Mouse (Mus musculus) stomach, embryonic 14.5 days (tissue): Measurements from ENCODE around the gene Igfbp3. TPM values are rescaled to one million over a fixed set of nuclear protein-coding genes. Genes with fewer than 3 reads are reported as not detected.
"Not testable (repeated sequence)": the region's sequence is repeated elsewhere in the genome, so short reads cannot be mapped to it uniquely, and the experiment has no call there.

Experiments used
- ATAC-seq: fragments of 200-750 bp; cut with Nextera tagmentation; 2 replicates; pipeline ENCODE4 v1.8.0; 2017; ENCODE audit warnings: low read depth, moderate TSS enrichment; ENCODE audit not compliant: insufficient number of reproducible peaks, insufficient read depth, low FRiP score
- H3K27ac ChIP-seq: fragments of 300-500 bp; sonication (generic); 2 replicates; pipeline ENCODE4 v1.5.1; 2014; ENCODE audit warnings: mild to moderate bottlenecking, low read length, moderate library complexity, mixed read lengths
- H3K27me3 ChIP-seq: fragments of 300-500 bp; sonication (generic); 2 replicates; pipeline ENCODE4 v1.6.1; 2014; ENCODE audit warnings: low read length, control low read depth, mixed read lengths; ENCODE audit not compliant: control insufficient read depth, insufficient read depth
- H3K36me3 ChIP-seq: fragments of 300-500 bp; sonication (generic); 2 replicates; pipeline ENCODE4 v1.6.1; 2014; ENCODE audit warnings: mild to moderate bottlenecking, control low read depth, low read length, moderate library complexity, mixed read lengths; ENCODE audit not compliant: control insufficient read depth, insufficient read depth
- H3K4me1 ChIP-seq: fragments of 300-500 bp; sonication (generic); 2 replicates; pipeline ENCODE4 v1.6.1; 2014; ENCODE audit warnings: low read length, control low read depth, mixed read lengths; ENCODE audit not compliant: control insufficient read depth, insufficient read depth
- H3K4me2 ChIP-seq: fragments of 300-500 bp; sonication (generic); replicated peaks from 2 replicates; pipeline ENCODE4 v1.6.1; 2014; ENCODE audit warnings: low read depth, low read length, control low read depth
- H3K4me3 ChIP-seq: fragments of 300-500 bp; sonication (generic); 2 replicates; pipeline ENCODE4 v1.5.1; 2014; ENCODE audit warnings: low read depth, low read length, control low read depth
- H3K9ac ChIP-seq: fragments of 300-500 bp; sonication (generic); replicated peaks from 2 replicates; pipeline ENCODE4 v1.6.1; 2014; ENCODE audit warnings: low read depth, mild to moderate bottlenecking, control low read depth, low read length, moderate library complexity, mixed read lengths
- H3K9me3 ChIP-seq: fragments of 300-500 bp; sonication (generic); 2 replicates; pipeline ENCODE4 v1.6.1; 2016; ENCODE audit warnings: low read depth, low read length, control low read depth; ENCODE audit not compliant: control insufficient read depth
- WGBS: fragments of 180-500 bp; shearing (Covaris S2); extraction: QIAGEN DNeasy Blood & Tissue Kit; methylation state at CpG from one replicate; pipeline ENCODE4 v1.1.7; 2014; 5-methylcytosine and 5-hydroxymethylcytosine counted together
- polyA plus RNA-seq: library from polyadenylated mRNA; unstranded; fragments of >200 nt; fragmentation: Nextera tagmentation; extraction: Ambion mirVana; gene quantifications from 2 replicates; pipeline ENCODE4 v1.2.1, GENCODE M21; 2014

Gene Igfbp3
- polyA plus RNA-seq, 1 experiment from 2014 or later = 49.9 TPM

DNA sequence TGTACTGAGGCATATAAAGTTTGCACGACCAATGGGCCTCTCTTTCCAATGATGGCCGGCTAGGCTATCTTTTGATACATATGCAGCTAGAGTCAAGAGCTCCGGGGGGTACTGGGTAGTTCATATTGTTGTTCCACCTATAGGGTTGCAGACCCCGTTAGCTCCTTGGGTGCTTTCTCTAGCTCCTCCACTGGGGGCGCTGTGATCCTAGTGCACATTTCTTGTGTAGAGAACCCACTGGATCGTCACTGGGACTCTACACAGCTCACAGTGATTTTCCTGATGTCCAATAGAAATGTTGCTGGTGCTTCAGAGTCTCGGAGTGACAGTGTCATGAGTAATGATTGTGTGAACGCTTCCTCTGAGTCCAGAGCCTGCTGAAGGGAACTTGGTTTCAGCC, 8.1 kb upstream of the Igfbp3 start:
- H3K4me1 ChIP-seq, H3K27ac ChIP-seq, H3K9ac ChIP-seq, H3K27me3 ChIP-seq, ATAC-seq, H3K9me3 ChIP-seq, H3K4me2 ChIP-seq, H3K4me3 ChIP-seq, H3K36me3 ChIP-seq: not testable (repeated sequence)
- 75% methylated on average over 8 of the region's 8 CpGs for WGBS

DNA sequence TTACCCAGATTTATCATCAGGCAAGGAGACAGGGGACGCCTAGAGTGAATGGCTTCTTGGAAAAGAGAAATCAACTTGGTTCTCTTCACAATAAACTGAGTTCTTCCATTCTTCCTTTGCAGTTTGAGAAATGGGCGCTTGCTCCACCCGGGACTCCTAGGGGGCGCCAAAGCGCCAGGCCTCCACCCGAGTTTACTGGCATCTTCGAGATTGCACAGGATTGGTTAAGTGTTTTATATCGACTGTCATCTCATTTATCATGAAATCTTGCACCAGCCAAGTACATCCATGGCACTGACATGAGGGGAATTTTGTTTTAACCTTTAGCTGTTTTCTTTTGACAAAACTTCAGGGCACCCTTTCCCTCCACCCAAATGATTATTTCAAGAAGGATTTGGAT, 2.0 kb upstream of the Igfbp3 start:
- no peak overlapping the region for H3K4me2 ChIP-seq
- H3K9ac ChIP-seq = no peak overlapping the region
- H3K4me3 ChIP-seq = no peak overlapping the region
- H3K27me3 ChIP-seq = peaks cover 8% of the 10 kb centered on the region; the same call in 1 of the 2 replicates
- no peaks in the 10 kb centered on the region for H3K36me3 ChIP-seq
- no peaks in the 10 kb centered on the region for H3K9me3 ChIP-seq
- 15% methylated on average over 8 of the region's 8 CpGs for WGBS
- no peak overlapping the region for H3K27ac ChIP-seq
- no peak for ATAC-seq
- peaks cover 10% of the 10 kb centered on the region; the same call in 1 of the 2 replicates for H3K4me1 ChIP-seq

DNA sequence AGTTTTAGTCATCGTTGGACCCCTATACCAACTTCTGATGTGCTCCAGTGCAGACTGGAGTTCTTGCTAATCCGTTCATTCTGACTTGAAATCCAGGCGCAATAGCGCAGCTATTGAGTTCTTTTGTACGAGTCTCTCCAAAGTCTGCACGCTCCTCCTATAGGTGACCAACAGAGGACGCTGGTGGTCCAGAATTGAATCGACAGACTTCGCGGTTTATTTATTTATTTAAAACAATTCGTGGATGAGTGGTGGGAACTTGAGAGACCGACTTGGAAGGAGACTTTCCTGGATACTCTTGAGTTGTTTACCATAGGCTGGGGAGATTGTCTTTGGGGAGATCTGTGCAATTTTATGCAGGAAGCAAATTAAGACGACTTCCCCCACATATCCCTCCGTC, 1.0 kb upstream of the Igfbp3 start:
- Histone ChIP-seq H3K27me3 (peaks cover 8% of the 10 kb centered on the region; the same call in 1 of the 2 replicates), H3K4me2 (peak overlapping the region; percentile 85), H3K27ac (no peak overlapping the region), H3K4me3 (no peak overlapping the region; the same call in 1 of the 2 replicates), H3K4me1 (peaks cover 10% of the 10 kb centered on the region; the same call in 1 of the 2 replicates), H3K9me3 (no peaks in the 10 kb centered on the region), H3K9ac (no peak overlapping the region), H3K36me3 (no peaks in the 10 kb centered on the region)
- no peak for ATAC-seq
- WGBS = 5% methylated on average over 14 of the region's 14 CpGs

DNA sequence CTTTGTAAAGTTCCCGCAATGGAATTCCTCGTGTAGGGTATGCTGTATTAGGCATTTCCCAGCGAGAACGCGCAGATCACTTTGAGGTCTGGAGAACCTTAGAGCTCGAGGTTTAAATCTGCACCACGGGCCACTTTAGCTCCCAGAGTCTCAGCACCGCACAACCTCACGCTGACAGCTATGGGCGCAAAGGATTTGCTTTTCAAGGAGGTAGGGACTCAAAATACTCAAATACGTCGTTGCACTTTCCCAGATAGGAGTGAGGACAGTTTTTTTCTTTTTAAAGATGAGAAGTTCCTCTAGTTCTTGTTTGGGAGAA, 578 bp upstream of the Igfbp3 start:
- no peak for ATAC-seq
- H3K9ac ChIP-seq = no peak overlapping the region
- WGBS = 2% methylated on average over 12 of the region's 12 CpGs
- 0 out of 2 replicates have a peak, but pooled peaks cover under 1% of the 10 kb centered on the region for H3K36me3 ChIP-seq
- peaks cover 8% of the 10 kb centered on the region; the same call in 1 of the 2 replicates for H3K27me3 ChIP-seq
- H3K27ac ChIP-seq = no peak overlapping the region
- peaks cover 10% of the 10 kb centered on the region; the same call in 1 of the 2 replicates for H3K4me1 ChIP-seq
- H3K9me3 ChIP-seq = no peaks in the 10 kb centered on the region
- H3K4me2 ChIP-seq = peak overlapping the region; percentile 85
- H3K4me3 ChIP-seq = peak overlapping the region; percentile 56

DNA sequence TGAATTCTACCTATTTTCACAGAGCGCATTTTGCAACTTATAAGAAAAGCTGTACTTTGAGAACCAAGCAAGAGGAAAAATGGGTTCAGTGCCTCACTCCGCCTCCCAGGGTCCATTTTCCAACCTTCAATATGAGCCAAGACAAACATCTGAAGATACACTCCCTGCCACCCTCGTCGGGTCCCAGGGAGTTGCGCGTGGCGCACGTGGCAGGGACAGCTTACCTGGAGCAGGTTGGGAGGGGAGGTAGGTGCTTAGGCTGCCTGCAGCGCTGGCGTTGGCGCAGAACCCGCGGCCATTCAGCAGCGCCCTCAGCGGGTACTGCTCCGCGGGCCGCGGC, 592 bp downstream of the Igfbp3 start:
- H3K4me2 ChIP-seq = peak overlapping the region; percentile 85
- 3% methylated on average over 19 of the region's 19 CpGs for WGBS
- H3K4me3 ChIP-seq = peak overlapping the region; percentile 56
- no peaks in the 10 kb centered on the region for H3K9me3 ChIP-seq
- H3K9ac ChIP-seq = peak overlapping the region; percentile 42; the same call in 1 of the 2 replicates
- no peak for ATAC-seq
- H3K4me1 ChIP-seq = peaks cover 10% of the 10 kb centered on the region; the same call in 1 of the 2 replicates
- peaks cover 8% of the 10 kb centered on the region; the same call in 1 of the 2 replicates for H3K27me3 ChIP-seq
- H3K36me3 ChIP-seq = peaks cover 6% of the 10 kb centered on the region; the same call in 1 of the 2 replicates
- H3K27ac ChIP-seq = no peak overlapping the region

DNA sequence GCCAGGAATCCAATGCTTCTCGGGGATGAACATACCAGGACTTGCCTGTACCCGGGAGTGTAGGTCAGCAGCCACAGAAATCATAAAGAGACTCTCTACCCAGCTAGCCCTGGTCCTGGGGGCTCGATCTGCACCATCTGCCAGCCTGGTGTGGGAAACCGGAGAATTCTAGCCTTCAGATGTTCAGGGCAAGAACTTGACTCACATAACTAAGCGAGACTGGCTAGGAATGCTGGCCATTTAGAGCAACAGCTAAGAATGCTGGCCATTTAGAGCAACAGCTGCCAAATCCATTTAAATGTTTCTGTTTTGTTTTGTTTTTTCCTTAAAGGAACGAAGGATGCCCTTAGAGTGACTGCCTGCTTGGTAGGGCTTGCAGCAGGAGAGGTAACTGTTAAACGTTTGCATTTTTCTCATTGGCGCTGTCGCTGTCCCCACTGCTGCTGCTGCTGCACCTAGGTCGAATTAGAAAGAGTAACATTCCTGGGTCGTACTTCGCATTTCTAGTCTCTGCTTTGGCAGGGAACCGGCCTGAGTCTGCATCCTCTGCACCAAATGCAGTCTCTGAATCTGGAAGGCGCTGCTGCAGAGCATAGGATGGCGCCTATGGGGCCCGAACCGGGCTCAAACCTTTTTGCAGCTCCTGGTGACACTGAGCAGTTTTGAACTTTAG, 1.5 kb downstream of the Igfbp3 start:
- peaks cover 6% of the 10 kb centered on the region; the same call in 1 of the 2 replicates for H3K36me3 ChIP-seq
- ATAC-seq = no peak
- peak overlapping the region; percentile 85 for H3K4me2 ChIP-seq
- H3K27me3 ChIP-seq = peaks cover 8% of the 10 kb centered on the region; the same call in 1 of the 2 replicates
- H3K27ac ChIP-seq = no peak overlapping the region
- 17% methylated on average over 17 of the region's 17 CpGs for WGBS
- H3K4me3 ChIP-seq = peak overlapping the region; percentile 56
- no peak overlapping the region for H3K9ac ChIP-seq
- no peaks in the 10 kb centered on the region for H3K9me3 ChIP-seq
- H3K4me1 ChIP-seq = peaks cover 10% of the 10 kb centered on the region; the same call in 1 of the 2 replicates

DNA sequence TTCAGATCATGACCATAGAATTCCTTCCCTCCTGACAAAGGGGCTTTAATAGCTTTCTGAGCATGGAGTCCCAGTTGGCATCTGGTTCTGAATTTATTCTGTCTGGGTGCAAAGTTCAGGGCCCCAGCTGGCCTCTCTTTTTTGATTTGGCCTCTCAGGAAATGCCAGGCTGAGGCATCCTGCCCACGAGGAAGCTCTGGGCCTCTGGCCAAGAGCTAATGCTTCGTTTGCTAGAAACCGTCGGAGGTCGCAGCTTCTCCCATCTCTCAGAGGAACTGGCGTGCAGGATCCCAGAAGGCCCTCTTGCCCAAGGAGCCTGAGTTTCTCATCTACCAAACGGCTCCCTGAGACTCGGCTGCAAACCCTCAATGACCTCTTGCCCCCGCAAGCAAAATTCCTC, 2.5 kb downstream of the Igfbp3 start:
- Histone ChIP-seq H3K9me3 (no peaks in the 10 kb centered on the region), H3K9ac (no peak overlapping the region), H3K27me3 (peaks cover 8% of the 10 kb centered on the region; the same call in 1 of the 2 replicates), H3K4me1 (peaks cover 10% of the 10 kb centered on the region; the same call in 1 of the 2 replicates), H3K36me3 (peaks cover 6% of the 10 kb centered on the region; the same call in 1 of the 2 replicates), H3K4me2 (peak overlapping the region; percentile 13; the same call in 1 of the 2 replicates), H3K27ac (no peak overlapping the region), H3K4me3 (no peak overlapping the region)
- 15% methylated on average over 9 of the region's 9 CpGs for WGBS
- no peak for ATAC-seq

DNA sequence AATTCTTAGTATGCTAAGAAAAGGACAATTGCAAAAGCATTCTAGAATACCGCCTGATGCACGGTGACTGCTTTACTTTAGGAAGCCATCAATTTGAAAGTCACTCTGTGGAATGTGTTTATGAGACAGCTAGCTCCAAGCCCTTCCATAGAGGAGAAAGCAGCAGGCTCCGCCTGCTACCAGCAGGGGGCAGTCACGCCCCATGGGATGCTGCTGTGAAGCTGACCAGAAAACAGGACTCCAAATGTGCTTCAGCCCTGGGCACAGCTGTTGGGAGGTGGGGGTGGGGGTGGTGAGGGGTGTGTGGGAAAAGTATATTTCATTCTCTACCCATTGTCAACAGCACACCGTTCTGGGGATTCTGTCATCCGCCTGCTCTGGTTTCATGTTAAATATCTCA, 3.4 kb downstream of the Igfbp3 start:
- 12% methylated on average over 6 of the region's 6 CpGs for WGBS
- no peak overlapping the region for H3K4me2 ChIP-seq
- no peak for ATAC-seq

More for the DNA sequence above, 3.4 kb downstream of the Igfbp3 start:
- no peak overlapping the region for H3K4me3 ChIP-seq
- H3K9ac ChIP-seq = no peak overlapping the region
- H3K27me3 ChIP-seq = peaks cover 8% of the 10 kb centered on the region; the same call in 1 of the 2 replicates
- H3K9me3 ChIP-seq = no peaks in the 10 kb centered on the region
- H3K27ac ChIP-seq = no peak overlapping the region
- peaks cover 6% of the 10 kb centered on the region; the same call in 1 of the 2 replicates for H3K36me3 ChIP-seq
- H3K4me1 ChIP-seq = peaks cover 10% of the 10 kb centered on the region; the same call in 1 of the 2 replicates
